Mouse (Mus musculus): ENCODE results near the gene Ctcfl. TPM values are rescaled to one million over a fixed set of nuclear protein-coding genes. Genes with fewer than 3 reads are reported as not detected.
A peak's percentile ranks its signal among the peaks of the same experiment; 100 is the strongest.

The Ctcfl gene
- total RNA-seq, 4 experiments from 2014 or later = not detected

DNA sequence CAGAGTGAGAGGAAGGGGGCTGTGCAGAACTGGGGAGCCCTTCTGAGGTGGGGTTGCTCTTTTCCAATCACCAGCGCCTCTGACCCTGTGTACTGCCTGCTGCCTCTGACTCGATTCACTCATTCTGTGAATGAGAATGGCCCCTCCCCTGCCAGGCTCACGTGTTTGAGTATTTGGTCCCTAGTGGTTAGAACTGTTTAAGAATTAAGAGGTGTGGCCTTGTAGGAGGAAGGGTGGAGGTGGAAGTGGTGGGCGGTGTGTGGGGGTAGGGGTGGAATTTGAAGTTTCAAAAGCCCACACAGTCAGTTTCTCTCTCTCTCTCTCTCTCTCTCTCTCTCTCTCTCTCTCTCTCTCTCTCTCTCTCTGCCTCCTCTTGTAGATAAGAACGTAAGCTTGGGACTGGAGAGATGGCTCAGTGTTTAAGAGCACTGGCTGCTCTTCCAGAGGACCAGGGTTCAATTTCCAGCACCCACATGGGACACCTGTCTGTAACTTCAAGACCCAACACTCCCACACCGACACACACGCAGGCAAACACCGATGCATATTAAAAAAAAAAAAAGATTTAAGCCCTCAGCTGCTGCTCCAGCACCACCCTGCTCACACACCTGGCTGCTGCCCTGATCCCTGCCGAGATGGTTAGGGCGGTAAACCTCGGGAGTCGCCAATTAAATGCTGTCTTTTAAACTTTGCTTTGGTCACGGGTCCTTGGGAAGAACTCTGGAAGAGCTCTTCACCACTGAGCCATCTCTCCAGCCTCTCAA lies 35.4 kb downstream of the Ctcfl start:
- no peak for DNase-seq (ENCODE audit: low spot score in 2 of 2)

DNA sequence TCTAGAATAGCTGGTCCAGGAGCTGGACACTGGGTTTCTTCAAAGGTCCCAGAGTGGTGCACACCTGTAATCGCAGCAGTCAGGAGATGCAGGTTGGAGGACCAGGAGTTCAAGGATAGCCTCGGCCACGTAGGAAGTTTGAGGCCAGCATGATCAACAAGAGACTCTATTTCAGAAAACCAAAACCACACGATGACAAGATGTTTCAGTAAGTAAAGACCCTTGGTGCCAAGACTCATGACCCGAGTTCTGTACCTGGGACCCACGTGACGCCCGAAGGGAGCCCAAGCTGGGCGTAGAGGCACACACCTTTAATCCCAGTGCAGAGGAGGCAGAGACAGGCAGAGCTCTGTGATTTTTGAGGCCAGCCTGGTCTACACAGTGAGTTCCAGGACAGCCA lies 36.2 kb downstream of the Ctcfl start:
- no peak for DNase-seq (ENCODE audit: low spot score in 2 of 2)

GRCm38 (mm10) chr2:173082706-173083105 lies 36.6 kb downstream of the Ctcfl start:
- DNase-seq (ENCODE audit: low spot score in 2 of 2) = no peak

DNA sequence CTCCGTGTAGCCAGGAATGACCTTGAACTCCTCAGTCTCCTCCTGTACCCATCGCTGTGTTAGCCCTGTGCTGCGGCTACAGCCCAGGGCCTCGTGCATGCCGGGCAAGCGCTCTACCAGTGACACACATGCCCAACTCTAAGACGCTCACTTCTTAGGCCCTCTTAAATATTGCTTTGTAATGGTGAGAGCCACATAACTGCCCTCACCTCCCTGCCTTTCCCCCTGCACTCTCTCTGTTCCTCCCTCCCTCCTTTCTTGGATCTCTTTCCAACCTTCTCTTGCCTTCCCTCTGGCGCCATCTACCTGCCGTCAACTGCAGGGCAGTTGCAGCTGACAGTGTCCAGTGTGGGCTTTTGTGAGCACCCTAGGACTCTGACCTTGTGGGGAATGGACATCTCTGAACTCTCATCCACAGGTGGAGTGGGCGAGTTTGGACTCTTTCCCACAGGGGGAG lies 38.5 kb downstream of the Ctcfl start:
- peak; percentile 46 to 61 for DNase-seq (ENCODE audit: low spot score in 2 of 2)

DNA sequence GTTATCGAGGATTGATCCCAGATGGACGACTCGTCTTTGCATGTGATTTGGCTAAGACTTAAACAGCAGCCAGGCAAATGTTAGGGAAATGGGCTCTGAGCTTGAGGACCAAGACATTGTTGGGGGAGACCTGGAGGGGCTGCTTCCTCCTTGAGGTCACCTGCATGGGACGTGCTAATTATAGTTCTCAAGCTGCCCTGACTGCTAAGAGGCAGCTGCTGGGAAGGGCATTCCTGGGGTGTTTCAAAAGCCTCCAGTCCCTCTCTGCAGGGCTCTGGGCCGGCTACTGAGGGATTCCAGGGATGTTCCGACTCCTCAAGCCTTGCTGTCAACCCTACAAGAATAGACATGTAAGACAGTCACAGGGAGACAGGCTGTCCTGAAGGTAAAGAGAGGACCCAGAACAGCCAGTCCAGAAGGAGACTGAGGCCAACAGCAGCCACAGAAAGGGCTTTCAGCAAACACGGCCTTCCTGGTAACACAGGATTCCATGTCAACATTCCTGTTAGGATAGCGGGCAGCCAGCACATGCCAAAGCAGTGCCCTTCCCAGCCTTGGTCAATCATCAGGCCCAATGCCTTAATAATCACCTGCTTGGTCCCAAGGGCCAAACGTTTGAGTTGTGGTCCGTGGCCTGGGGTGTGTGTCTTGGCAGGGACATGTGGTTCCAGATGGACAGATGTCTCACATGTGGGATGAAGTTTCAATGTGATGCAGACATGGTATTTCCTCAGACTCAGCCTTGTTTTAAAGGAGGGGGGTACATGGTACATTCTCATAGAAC lies 39.4 kb downstream of the Ctcfl start:
- no peak for DNase-seq (ENCODE audit: low spot score in 2 of 2)

DNA sequence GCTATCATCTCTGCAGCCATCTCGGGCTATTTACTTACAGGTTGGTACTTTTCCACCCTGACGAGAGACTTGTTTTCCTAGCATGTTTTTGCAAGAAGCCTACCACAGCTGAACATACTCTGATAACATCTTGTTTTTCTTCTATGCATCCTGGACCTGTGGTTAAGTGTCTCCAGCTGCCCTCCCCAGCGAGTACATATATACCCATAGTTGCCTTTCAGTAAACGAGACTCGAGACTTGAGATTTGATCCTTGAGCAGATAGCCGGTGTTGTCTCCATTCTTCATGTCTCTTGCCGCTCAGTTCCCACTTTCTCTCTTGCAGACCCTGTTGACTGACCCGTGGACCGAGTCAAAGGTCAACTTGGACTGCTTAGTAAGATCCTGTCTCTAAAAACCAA lies 42.4 kb downstream of the Ctcfl start:
- DNase-seq (ENCODE audit: low spot score in 2 of 2) = no peak

DNA sequence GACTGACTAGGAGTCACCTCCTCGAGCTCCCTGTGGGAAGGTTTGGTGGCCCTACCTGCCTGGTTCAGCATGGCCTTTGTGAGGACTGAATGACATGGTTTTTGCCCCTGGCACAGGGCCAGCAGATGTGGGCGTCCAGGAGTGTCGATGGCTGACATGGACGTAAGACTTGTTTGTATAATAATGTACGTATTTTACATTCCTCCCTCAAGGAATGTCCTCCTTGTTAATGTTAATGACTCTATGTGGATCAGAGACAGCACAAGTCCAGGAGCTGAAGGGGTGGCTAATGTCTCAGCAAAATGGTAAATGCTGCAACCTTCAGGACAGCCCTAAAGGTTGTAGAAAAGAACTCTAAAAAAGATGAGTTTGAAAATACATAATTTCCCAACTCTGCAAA lies 45.7 kb downstream of the Ctcfl start:
- DNase-seq (ENCODE audit: low spot score in 2 of 2) = no peak

GRCm38 (mm10) chr2:173072948-173073347 lies 46.4 kb downstream of the Ctcfl start:
- DNase-seq (ENCODE audit: low spot score in 2 of 2) = no peak

DNA sequence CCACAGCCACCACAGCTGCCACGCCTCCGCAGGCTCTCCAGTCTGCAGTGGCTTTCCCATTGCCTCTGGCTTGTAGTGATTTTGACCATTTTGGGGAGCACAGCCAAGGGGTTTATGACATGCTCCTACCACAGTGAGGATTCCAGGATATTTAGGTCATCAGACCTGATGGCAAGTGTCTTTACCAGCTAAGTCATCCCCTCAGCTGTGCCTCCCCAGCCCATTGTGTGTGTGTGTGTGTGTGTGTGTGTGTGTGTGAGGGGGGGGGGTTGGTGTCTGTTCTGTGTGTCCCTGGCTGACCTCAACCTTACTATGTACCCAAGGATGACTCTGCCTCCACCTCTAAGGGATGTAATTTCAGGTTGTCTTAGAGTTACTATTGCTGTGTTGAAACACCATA lies 54.5 kb downstream of the Ctcfl start:
- DNase-seq (ENCODE audit: low spot score in 2 of 2) = no peak

- no peak for DNase-seq (ENCODE audit: low spot score in 2 of 2)
These were observed 56.1 kb downstream of the Ctcfl start for GRCm38 (mm10) chr2:173063219-173063618.

GRCm38 (mm10) chr2:173061443-173062351 lies 57.6 kb downstream of the Ctcfl start:
- no peak for DNase-seq (ENCODE audit: low spot score in 2 of 2)

DNA sequence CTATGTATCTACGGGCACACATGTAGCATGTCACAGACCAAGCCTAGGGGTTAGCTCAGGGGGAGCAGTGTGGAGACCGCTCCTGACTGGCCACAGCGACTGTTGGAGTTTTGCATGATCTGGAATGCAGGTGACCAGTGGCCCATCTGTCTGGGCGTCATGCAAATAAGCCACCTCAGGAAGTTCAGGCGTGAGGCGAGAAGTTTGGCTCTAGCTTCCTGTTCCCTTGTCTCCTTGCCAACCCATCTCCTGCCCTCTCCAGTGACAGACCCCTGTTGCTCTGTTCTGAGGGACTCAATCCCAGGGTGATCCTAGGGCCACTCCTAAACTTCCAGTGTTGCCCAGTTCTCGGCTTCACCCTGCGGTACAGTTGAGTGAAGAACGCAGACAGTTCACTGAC lies 58.9 kb downstream of the Ctcfl start:
- DNase-seq (ENCODE audit: low spot score in 2 of 2) = no peak

DNA sequence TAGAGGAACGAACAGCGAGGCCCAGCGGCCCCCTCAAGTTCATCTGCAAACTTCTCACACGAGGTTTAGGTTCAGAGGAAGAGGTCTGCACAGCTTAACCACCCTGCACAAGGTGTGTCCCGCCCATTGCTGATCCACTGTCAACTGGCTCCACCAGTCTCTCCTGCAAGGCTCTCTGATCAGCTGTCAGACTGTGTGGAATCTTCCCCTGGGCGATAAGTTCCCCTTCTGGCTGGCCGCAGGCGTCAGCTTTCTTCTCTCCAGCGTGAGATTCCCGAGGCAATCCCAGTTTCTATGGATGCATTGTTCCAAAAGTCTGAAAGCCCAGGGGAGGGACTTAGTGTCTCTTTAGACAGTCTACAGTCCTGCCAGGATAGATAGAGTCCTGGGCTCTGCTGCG lies 61.1 kb downstream of the Ctcfl start:
- no peak for DNase-seq (ENCODE audit: low spot score in 2 of 2)

- no peak for DNase-seq (ENCODE audit: low spot score in 2 of 2)
These were observed 61.7 kb downstream of the Ctcfl start for GRCm38 (mm10) chr2:173057623-173058022.

- no peak for DNase-seq (ENCODE audit: low spot score in 2 of 2)
These were observed 62.4 kb downstream of the Ctcfl start for GRCm38 (mm10) chr2:173056882-173057315.

DNA sequence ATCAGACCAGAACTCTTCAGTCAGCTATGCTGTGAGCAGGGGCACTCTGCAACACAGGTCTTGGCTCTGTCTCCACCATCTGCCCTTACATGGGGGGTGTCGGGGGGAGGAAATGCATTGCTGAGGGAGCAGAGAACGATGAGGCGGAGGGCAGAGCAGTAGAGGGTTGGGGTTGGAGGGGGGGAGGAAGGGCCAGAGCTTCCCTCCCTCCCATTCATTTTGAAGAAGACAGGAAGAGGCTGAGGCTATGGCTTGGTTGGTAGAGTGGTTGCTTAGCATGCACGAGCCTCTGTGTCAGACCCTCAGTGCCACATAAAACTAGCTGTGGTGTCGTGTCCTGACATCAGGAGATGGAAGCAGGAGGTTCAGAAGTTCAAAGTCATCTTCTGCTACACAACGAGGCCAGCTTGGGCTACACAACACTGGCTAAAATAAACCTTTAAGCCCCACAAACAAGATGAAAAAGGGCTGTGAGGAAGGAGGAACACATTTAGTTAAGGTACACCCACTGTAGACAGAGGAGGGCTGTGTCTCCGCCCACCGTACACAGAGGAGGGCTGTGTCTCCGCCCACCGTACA lies 62.9 kb downstream of the Ctcfl start:
- no peak for DNase-seq (ENCODE audit: low spot score in 2 of 2)

DNA sequence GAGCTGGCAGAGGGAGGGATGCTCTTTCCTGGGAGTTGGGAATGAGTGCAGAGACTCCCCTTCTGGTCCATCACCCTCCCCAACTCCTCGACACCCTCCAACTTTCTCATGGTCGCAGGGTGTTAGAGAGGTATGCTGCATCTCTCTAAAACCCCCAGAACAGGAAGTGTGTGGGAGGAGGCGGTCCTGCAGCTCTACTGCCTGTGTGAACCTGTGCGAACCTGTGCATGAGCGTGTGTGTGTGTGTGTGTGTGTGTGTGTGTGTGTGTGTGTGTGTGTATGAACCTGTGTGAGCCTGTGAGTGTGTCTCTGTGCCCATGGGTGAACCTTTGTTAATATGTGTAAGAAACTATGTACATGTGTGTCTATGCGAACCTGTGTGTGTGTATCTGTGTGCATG lies 65.5 kb downstream of the Ctcfl start:
- DNase-seq (ENCODE audit: low spot score in 2 of 2) = no peak

GRCm38 (mm10) chr2:173052881-173053280 lies 66.4 kb downstream of the Ctcfl start:
- no peak for DNase-seq (ENCODE audit: low spot score in 2 of 2)

DNA sequence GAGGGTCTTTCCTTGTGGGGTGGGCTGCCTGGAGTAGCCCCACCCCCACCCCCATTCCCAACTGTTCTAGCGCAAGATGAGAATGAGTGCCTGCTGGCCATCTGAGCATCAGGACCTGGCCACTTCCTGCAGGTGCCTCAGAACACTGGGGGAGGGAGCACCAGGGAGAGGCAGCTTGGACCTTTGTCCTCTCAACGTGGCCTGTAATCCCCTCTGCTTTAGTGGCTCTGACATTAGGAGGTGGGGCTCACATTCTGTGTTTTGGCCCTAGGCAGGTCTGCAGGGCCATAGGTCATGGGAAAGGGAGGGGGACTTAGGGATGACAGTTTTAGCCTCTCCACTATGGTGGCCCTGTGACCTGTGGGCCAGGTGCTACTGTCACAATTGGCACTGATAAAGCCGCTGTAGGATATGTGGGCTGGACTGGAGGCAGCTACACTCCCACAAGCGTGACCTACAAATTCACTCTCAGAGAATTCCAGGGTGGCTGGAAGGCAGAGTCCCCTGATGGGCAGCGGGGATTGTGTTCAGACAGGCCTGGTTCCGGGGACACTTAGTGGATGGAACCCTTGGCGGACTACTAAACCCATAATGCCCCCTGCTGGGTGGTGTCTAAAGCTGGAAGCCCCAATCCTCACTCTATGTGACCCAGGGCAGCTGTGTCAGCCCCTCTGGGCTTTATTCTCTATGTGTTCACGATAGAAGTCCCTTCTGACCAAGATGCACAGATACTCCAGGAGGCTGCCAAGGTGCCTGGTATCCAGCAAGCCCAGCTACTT lies 68.5 kb downstream of the Ctcfl start:
- DNase-seq (ENCODE audit: low spot score in 2 of 2) = no peak

GRCm38 (mm10) chr2:173049817-173050216 lies 69.5 kb downstream of the Ctcfl start:
- DNase-seq (ENCODE audit: low spot score in 2 of 2) = no peak

DNA sequence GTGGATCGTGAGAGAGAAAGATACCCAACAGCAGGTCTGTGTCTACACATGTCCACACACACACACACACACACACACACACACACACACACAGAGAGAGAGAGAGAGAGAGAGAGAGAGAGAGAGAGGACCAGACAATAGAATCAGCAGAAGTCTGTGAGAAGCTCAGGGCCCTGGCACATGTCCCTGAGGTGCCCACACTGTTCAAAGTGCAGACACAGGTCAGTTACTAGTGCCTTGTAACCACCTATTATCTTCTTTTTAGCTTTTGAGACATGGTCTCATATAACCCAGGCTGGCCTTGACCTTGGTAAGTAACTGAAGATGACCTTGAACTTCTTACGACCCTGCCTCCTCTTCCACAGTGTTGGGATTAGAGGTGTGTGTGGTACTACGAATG lies 70.1 kb downstream of the Ctcfl start:
- no peak for DNase-seq (ENCODE audit: low spot score in 2 of 2)

Measured in layer of hippocampus, adult 8-10 months (tissue).